Mouse (Mus musculus) myocyte (in vitro differentiated cells): ENCODE measurements at regions not wholly inside any gene's neighbourhood (a gene's known extent, or its start where the extent isn't known, plus 50 kb on each side); places are given as distances from the start of the nearest gene placed in this dataset.

Source experiments
- CEBPB ChIP-seq: IDR thresholded peaks from 2 replicates; pipeline ENCODE4 v1.6.1; 2011; ENCODE audit warnings: mild to moderate bottlenecking, moderate library complexity; ENCODE audit not compliant: poor library complexity, insufficient read depth, severe bottlenecking
- E2F4 ChIP-seq: IDR thresholded peaks from one replicate; pipeline ENCODE4 v1.6.1; 2011; ENCODE audit warnings: mild to moderate bottlenecking, control low read depth, moderate library complexity; ENCODE audit not compliant: insufficient read depth
- MAX ChIP-seq: IDR thresholded peaks from one replicate; pipeline ENCODE4 v1.6.1; 2011; ENCODE audit warnings: low read depth, mild to moderate bottlenecking, control low read depth
- MYOD1 ChIP-seq, 3 experiments: IDR thresholded peaks; one replicate each; pipeline ENCODE4 v1.6.1; 2011; ENCODE audit warnings: control low read depth in 2 of 3, low read depth in 2 of 3, mild to moderate bottlenecking in 2 of 3, moderate library complexity in 1 of 3; ENCODE audit not compliant: insufficient read length in 2 of 3, control insufficient read depth in 1 of 3
- MYOG ChIP-seq, 3 experiments: IDR thresholded peaks; one replicate each; pipeline ENCODE4 v1.6.1; 2011; ENCODE audit warnings: control low read depth in 2 of 3, low read depth in 2 of 3, mild to moderate bottlenecking in 2 of 3; ENCODE audit not compliant: insufficient read length in 2 of 3, control insufficient read depth in 1 of 3, insufficient read depth in 1 of 3
- POLR2A ChIP-seq: IDR thresholded peaks from one replicate; pipeline ENCODE4 v1.6.1; 2011; ENCODE audit warnings: low read depth, mild to moderate bottlenecking, control low read depth, moderate library complexity; ENCODE audit not compliant: insufficient read length
- POLR2AphosphoS2 ChIP-seq: IDR thresholded peaks from one replicate; pipeline ENCODE4 v1.6.1; 2011; ENCODE audit warnings: low read depth, control low read depth; ENCODE audit not compliant: insufficient read length
- REST ChIP-seq: IDR thresholded peaks from one replicate; pipeline ENCODE4 v1.6.1; 2011; ENCODE audit warnings: mild to moderate bottlenecking, control low read depth, moderate library complexity; ENCODE audit not compliant: insufficient read depth, insufficient read length
- SRF ChIP-seq: IDR thresholded peaks from one replicate; pipeline ENCODE4 v1.6.1; 2011; ENCODE audit warnings: low read depth; ENCODE audit not compliant: control insufficient read depth, insufficient read length
- TCF12 ChIP-seq: IDR thresholded peaks from one replicate; pipeline ENCODE4 v1.6.1; 2011; ENCODE audit warnings: mild to moderate bottlenecking, control low read depth; ENCODE audit not compliant: poor library complexity, insufficient read depth, severe bottlenecking
- TCF3 ChIP-seq: IDR thresholded peaks from one replicate; pipeline ENCODE4 v1.6.1; 2011; ENCODE audit warnings: low read depth, control low read depth; ENCODE audit not compliant: insufficient read length
- USF1 ChIP-seq: IDR thresholded peaks from one replicate; pipeline ENCODE4 v1.6.1; 2011; ENCODE audit warnings: low read depth, mild to moderate bottlenecking, control low read depth, moderate library complexity

GRCm38 (mm10) chr13:44040640-44041039 lies 256.1 kb downstream of the Cd83 start:
- TF ChIP-seq POLR2A (no peak), MYOG (IDR thresholded peaks at IDR 0.05; ENCODE audit: control insufficient read depth in 1 of 3, insufficient read depth in 1 of 3, insufficient read length in 2 of 3, low read depth in 2 of 3) (no peak), E2F4 (no peak), TCF12 (no peak), SRF (no peak), CEBPB (no peak), USF1 (no peak), MAX (no peak), TCF3 (no peak), REST (no peak), POLR2AphosphoS2 (no peak), MYOD1 (IDR thresholded peaks at IDR 0.05; ENCODE audit: control insufficient read depth in 1 of 3, insufficient read length in 2 of 3, low read depth in 2 of 3) (no peak)
